In genomic region chr5:139661713-139662112, GRCm38 (mm10) we compare ENCODE assay signal across 34 mouse cellular contexts.
"Had no signal": no experiment of that assay in that cellular context is flagged by ENCODE, and none has a peak within 500 bp of the region (broad histone marks: within the 10 kb centered on the region; RNA-seq: fewer than 3 reads in every experiment).

No protein-coding gene starts in this region.

- H3K4me1 ChIP-seq: heart, embryonic 12.5 days; heart, embryonic 13.5 days; heart, embryonic 15.5 days had no signal

- DNase-seq: heart, postnatal 10 days; heart, postnatal 14 days; heart, postnatal 36 days; heart, postnatal 4 days; kidney, adult 11 months; kidney, adult 18-20 months; kidney, adult 2 months; kidney, adult 8-10 months; kidney, adult 9 months; kidney, postnatal 14 days; kidney, postnatal 25 days; kidney, postnatal 36 days; kidney, postnatal 4 days; layer of hippocampus, adult 9-11 months; layer of hippocampus, postnatal 36 days had no signal

- H3K36me3 ChIP-seq: heart, embryonic 10.5 days; heart, embryonic 12.5 days; heart, embryonic 13.5 days; heart, embryonic 15.5 days; hindbrain, embryonic 10.5 days; hindbrain, embryonic 12.5 days; hindbrain, embryonic 13.5 days; hindbrain, embryonic 15.5 days; intestine, embryonic 15.5 days; kidney, embryonic 15.5 days had no signal

- H3K4me3 ChIP-seq: heart, embryonic 10.5 days; heart, embryonic 12.5 days; heart, embryonic 13.5 days; heart, embryonic 15.5 days; hindbrain, embryonic 10.5 days; hindbrain, embryonic 12.5 days; hindbrain, embryonic 13.5 days; hindbrain, embryonic 15.5 days; intestine, embryonic 15.5 days; kidney, embryonic 15.5 days; layer of hippocampus, adult 2 months; left cerebral cortex, adult 2 months had no signal

- ATAC-seq: hindbrain, embryonic 16.5 days; hindbrain, postnatal 0 days; inflammation-experienced regulatory T-cells, adult 6 months; intestine, embryonic 15.5 days; intestine, embryonic 16.5 days had no signal

- H3K27ac ChIP-seq: heart, embryonic 10.5 days; heart, embryonic 13.5 days; heart, embryonic 15.5 days; hindbrain, embryonic 10.5 days; hindbrain, embryonic 12.5 days; hindbrain, embryonic 13.5 days; hindbrain, embryonic 14.5 days; hindbrain, embryonic 15.5 days; hindbrain, postnatal 0 days; intestine, embryonic 15.5 days; kidney, embryonic 15.5 days; kidney, postnatal 0 days; layer of hippocampus, adult 2 months; left cerebral cortex, adult 2 months had no signal

- H3K4me2 ChIP-seq: heart, embryonic 11.5 days; heart, embryonic 12.5 days; heart, embryonic 13.5 days; heart, embryonic 15.5 days; hindbrain, embryonic 12.5 days; hindbrain, embryonic 13.5 days; hindbrain, embryonic 14.5 days; hindbrain, embryonic 15.5 days; intestine, embryonic 15.5 days; kidney, embryonic 15.5 days had no signal

- H3K9ac ChIP-seq: heart, embryonic 12.5 days; heart, embryonic 13.5 days; heart, embryonic 15.5 days; hindbrain, embryonic 12.5 days; hindbrain, embryonic 13.5 days; hindbrain, embryonic 14.5 days; hindbrain, embryonic 15.5 days; intestine, embryonic 15.5 days; kidney, embryonic 15.5 days had no signal

- H3K9me3 ChIP-seq: heart, embryonic 10.5 days; heart, embryonic 12.5 days; heart, embryonic 13.5 days; heart, embryonic 15.5 days; hindbrain, embryonic 10.5 days; hindbrain, embryonic 12.5 days; hindbrain, embryonic 13.5 days; hindbrain, embryonic 15.5 days; intestine, embryonic 15.5 days; kidney, embryonic 15.5 days had no signal
